Mouse (Mus musculus) heart, adult 2 months (tissue): ENCODE measurements around the gene Myh3.

Source experiments
- CTCF ChIP-seq: fragments of 200-600 bp; IDR thresholded peaks from 2 replicates; pipeline ENCODE4 v1.8.1; 2022; ENCODE audit warnings: antibody characterized with exemption, mild to moderate bottlenecking, moderate library complexity
- POLR2A ChIP-seq: fragments of 200-500 bp; IDR thresholded peaks from 2 replicates; pipeline ENCODE4 v1.6.1; 2011; ENCODE audit warnings: mild to moderate bottlenecking, low read depth, low read length, control low read depth; ENCODE audit not compliant: insufficient read depth

- TF ChIP-seq CTCF (no peak), POLR2A (no peak)
These were observed 21.1 kb downstream of the Myh3 start for GRCm38 (mm10) chr11:67099241-67099640.
